Mouse (Mus musculus) T-helper 1 cell (primary cell): ENCODE data around the gene Psmc3.

Experiments
- in situ Hi-C: fragments of 300-600 bp; cut with MboI, MseI; formaldehyde crosslinking; loops from one replicate; pipeline ENCODE4 v1.15.1; 2025; ENCODE audit warnings: high pct_unique_total_duplicates

Psmc3 gene

DNA sequence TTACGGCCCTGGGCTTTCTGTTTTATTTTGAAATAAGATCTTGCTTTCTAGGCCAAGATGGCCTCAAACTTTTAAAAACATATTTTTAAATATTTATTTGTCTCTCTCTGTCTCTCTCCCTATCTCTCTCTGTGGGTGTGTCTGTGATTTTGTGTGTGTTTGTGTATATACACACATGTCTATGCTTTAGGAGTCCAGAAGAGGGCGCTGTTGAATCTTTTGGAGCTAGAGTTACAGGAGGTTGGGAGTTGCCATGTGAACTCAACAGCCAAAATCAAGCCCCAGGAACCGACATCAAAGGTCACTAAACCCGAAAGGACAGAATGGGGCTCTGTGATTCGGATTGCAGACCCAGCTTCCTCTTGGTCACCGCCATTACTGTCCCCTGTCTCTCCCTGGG is 56.6 kb downstream of the Psmc3 start:
- in situ Hi-C loops, result loop anchor here (10.0 kb wide), 1 partner anchor 374 kb away; no protein-coding TSS in a partner anchor

GRCm38 (mm10) chr2:91111832-91112231 is 58.0 kb downstream of the Psmc3 start:
- in situ Hi-C loops, result loop anchor here (10.0 kb wide), 1 partner anchor 373 kb away; no protein-coding TSS in a partner anchor

DNA sequence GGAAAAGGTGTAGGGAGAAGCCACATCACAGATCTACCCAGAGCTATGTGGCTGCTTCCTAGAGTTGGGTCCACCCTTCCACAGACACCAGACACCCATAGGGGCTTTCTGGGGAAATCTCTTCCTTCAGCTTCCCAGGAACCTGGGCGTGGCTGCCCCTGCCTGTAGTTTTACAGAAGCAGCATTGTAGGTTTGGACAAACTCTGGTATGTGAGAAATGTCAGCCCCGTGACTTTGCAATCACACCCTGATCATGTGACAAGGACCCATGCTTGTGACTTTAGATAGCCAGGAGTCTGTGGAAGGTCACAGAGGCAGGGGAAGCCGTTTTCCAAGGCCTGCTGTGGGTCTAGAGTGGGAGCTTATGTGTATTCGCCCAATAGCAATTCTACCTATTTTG is 58.7 kb downstream of the Psmc3 start:
- in situ Hi-C loops, result loop anchor here (10.0 kb wide), 1 partner anchor 372 kb away; no protein-coding TSS in a partner anchor

GRCm38 (mm10) chr2:91113334-91113733 is 59.5 kb downstream of the Psmc3 start:
- in situ Hi-C loops, result loop anchor here (10.0 kb wide), 1 partner anchor 371 kb away; no protein-coding TSS in a partner anchor

DNA sequence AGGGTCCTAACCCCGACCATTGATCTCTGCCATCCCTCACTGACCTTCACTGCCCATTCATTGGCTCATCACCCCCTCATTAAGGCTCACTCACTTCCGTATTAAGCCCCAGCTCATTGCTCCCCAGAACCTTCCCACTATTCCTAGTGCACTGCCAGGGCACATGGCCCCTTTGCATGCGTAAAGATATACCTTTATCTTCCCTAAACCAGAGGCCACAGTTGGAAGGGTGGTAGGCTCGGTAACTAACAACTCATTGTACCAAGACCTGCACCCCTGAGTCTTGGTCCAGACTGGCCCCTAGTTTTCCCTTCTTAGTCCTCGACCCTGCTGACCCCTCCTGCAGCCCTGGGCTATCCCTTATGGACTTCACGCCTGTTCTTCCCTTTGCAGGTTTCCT is 60.0 kb downstream of the Psmc3 start:
- in situ Hi-C loops, result loop anchor here (10.0 kb wide), 1 partner anchor 371 kb away; no protein-coding TSS in a partner anchor

GRCm38 (mm10) chr2:91114781-91115577 is 61.2 kb downstream of the Psmc3 start:
- in situ Hi-C loops, result loop anchor here (10.0 kb wide), 1 partner anchor 370 kb away; no protein-coding TSS in a partner anchor

- in situ Hi-C loops, result loop anchor here (10.0 kb wide), 1 partner anchor 369 kb away; no protein-coding TSS in a partner anchor
Observed at GRCm38 (mm10) chr2:91115578-91115970, 61.8 kb downstream of the Psmc3 start.
